Mouse (Mus musculus) lung, embryonic 14.5 days (tissue): Measurements from ENCODE around the gene Col4a1. TPM values are rescaled to one million over a fixed set of nuclear protein-coding genes. Genes with fewer than 3 reads are reported as not detected.

Experiments used
- ATAC-seq: fragments of 200-750 bp; cut with Nextera tagmentation; 2 replicates; pipeline ENCODE4 v1.8.0; 2017; ENCODE audit warnings: mild to moderate bottlenecking, moderate TSS enrichment, moderate library complexity; ENCODE audit not compliant: insufficient read depth
- DNase-seq: peaks from one replicate; pipeline ENCODE4 v3.0.0-alpha.2; 2015
- H3K27ac ChIP-seq: fragments of 300-500 bp; sonication (generic); 2 replicates; pipeline ENCODE4 v1.5.1; 2014; ENCODE audit warnings: low read depth, mild to moderate bottlenecking, moderate library complexity
- H3K27me3 ChIP-seq: fragments of 300-500 bp; sonication (generic); 2 replicates; pipeline ENCODE4 v1.6.1; 2014; ENCODE audit warnings: low read length, control low read depth; ENCODE audit not compliant: insufficient read depth
- H3K36me3 ChIP-seq: fragments of 300-500 bp; sonication (generic); 2 replicates; pipeline ENCODE4 v1.6.1; 2014; ENCODE audit warnings: control low read depth; ENCODE audit not compliant: insufficient read depth
- H3K4me1 ChIP-seq: fragments of 300-500 bp; sonication (generic); 2 replicates; pipeline ENCODE4 v1.6.1; 2014; ENCODE audit warnings: antibody characterized with exemption, control low read depth; ENCODE audit not compliant: insufficient read depth
- H3K4me2 ChIP-seq: fragments of 300-500 bp; sonication (generic); 2 replicates; pipeline ENCODE4 v1.6.1; 2014; ENCODE audit warnings: mild to moderate bottlenecking
- H3K4me3 ChIP-seq: fragments of 300-500 bp; sonication (generic); 2 replicates; pipeline ENCODE4 v1.5.1; 2014; ENCODE audit warnings: low read depth, low read length
- H3K9ac ChIP-seq: fragments of 300-500 bp; sonication (generic); 2 replicates; pipeline ENCODE4 v1.6.1; 2014
- H3K9me3 ChIP-seq: fragments of 300-500 bp; sonication (generic); 2 replicates; pipeline ENCODE4 v1.6.1; 2016; ENCODE audit warnings: low read depth, low read length, control low read depth
- CTCF ChIP-seq: IDR thresholded peaks from 2 replicates; pipeline ENCODE4 v1.5.1; 2016; ENCODE audit warnings: antibody characterized with exemption, low read depth
- WGBS: fragments of 180-500 bp; shearing (Covaris S2); extraction: QIAGEN DNeasy Blood & Tissue Kit; methylation state at CpG from one replicate; pipeline ENCODE4 v1.1.7; 2014; 5-methylcytosine and 5-hydroxymethylcytosine counted together
- polyA plus RNA-seq: library from polyadenylated mRNA; unstranded; fragments of >200 nt; fragmentation: Nextera tagmentation; extraction: Ambion mirVana; gene quantifications from 2 replicates; pipeline ENCODE4 v1.2.1, GENCODE M21; 2014

Col4a1 gene
- polyA plus RNA-seq, 1 experiment from 2014 or later: 389 TPM

DNA sequence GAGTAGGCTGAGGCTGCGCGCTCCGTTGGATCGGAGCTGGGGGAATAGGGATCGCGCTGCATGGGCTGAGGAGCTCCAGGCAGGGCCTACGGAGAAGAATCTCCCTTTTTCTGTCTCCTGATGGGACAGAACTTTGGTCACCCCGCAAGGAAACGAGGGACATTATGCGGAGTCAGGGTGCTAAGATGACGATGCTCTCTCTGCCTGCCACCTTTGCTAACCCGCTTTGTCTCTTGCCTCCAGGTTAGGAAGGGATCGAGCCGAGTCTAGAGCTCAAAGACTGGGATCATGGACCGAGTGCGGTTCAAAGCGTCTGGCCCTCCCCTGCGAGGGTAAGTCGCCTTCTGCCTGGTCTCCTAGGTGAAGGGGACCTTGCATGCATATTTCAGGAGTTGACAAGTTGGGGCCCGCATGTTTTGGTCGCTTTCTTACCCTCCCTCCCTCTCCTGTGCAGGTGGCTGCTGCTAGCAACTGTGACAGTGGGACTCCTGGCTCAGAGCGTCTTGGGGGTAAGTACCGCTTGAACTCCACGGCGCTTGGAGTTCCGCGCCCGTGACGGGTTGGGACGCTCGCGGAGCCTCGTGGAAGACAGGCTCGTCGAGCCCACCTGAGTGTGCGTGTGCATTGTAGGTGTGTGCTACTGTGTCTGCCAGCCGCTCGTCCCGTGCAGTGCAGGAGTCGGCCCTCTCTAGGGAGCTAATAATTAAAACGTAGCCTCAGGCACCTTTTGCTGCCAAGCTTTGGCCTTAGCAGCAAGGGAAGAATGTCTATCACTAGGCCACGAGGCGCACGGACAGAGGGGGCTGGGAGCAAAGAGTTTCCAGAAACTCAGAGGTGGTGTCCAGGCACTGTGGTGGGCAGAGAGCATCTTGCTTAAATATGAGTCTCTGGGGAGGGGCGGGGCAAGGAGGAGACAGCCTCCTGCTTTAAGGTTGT, 818 bp upstream of the Col4a1 start:
- TF ChIP-seq CTCF: no peak
- H3K4me3 ChIP-seq: peak overlapping the region; percentile 85
- ATAC-seq (peak; percentile 24), DNase-seq (peak; percentile 54)
- no peaks in the 10 kb centered on the region for H3K27me3 ChIP-seq
- peaks cover 10% of the 10 kb centered on the region for H3K4me1 ChIP-seq
- 4% methylated on average over 45 of the region's 45 CpGs for WGBS
- H3K27ac ChIP-seq: peak overlapping the region; percentile 93
- H3K36me3 ChIP-seq: peaks cover 11% of the 10 kb centered on the region; the same call in 1 of the 2 replicates
- peak overlapping the region; percentile 94 for H3K4me2 ChIP-seq
- no peaks in the 10 kb centered on the region for H3K9me3 ChIP-seq
- peak overlapping the region; percentile 95 for H3K9ac ChIP-seq

- Histone ChIP-seq H3K27ac (peak overlapping the region; percentile 93), H3K4me2 (peak overlapping the region; percentile 94), H3K9ac (peak overlapping the region; percentile 95), H3K36me3 (peaks cover 7% of the 10 kb centered on the region), H3K9me3 (no peaks in the 10 kb centered on the region), H3K27me3 (no peaks in the 10 kb centered on the region), H3K4me3 (peak overlapping the region; percentile 85), H3K4me1 (peaks cover 6% of the 10 kb centered on the region)
- no peak for TF ChIP-seq CTCF
- WGBS: 1% methylated on average over 34 of the region's 34 CpGs
- ATAC-seq (peak; percentile 35), DNase-seq (peak; percentile 74)
Observed at GRCm38 (mm10) chr8:11311681-11312348, 811 bp downstream of the Col4a1 start.

- DNase-seq (no peak), ATAC-seq (no peak)
- no peaks in the 10 kb centered on the region for H3K9me3 ChIP-seq
- peaks cover 7% of the 10 kb centered on the region for H3K36me3 ChIP-seq
- H3K4me3 ChIP-seq: peak overlapping the region; percentile 85; the same call in 1 of the 2 replicates
- H3K27ac ChIP-seq: peak overlapping the region; percentile 10; the same call in 1 of the 2 replicates
- H3K27me3 ChIP-seq: no peaks in the 10 kb centered on the region
- no peak for TF ChIP-seq CTCF
- H3K9ac ChIP-seq: no peak overlapping the region
- H3K4me2 ChIP-seq: peak overlapping the region; percentile 94
- 54% methylated on average over 2 of the region's 2 CpGs for WGBS
- peaks cover 5% of the 10 kb centered on the region; the same call in 1 of the 2 replicates for H3K4me1 ChIP-seq
Observed at GRCm38 (mm10) chr8:11310049-11310448, 2.6 kb downstream of the Col4a1 start.

DNA sequence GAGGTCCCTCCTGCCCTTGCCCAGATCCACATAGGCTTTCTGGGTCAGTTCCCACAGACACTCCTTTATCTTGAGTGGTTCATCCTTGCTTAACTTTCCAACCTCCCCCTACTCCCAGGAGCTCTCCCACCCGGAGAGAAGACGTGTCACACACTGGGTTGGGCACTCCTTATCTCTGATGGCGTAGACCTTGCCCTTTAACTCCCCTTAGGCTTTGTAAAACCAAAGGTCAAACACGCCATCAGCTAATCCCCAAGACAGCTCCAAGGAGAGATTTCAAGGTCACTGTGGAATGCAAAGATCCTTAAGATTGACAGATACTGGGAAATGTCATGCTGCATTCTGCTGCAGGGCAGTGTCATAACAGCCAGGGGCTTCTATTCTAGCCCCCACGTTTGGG, 3.4 kb downstream of the Col4a1 start:
- H3K27me3 ChIP-seq: no peaks in the 10 kb centered on the region
- H3K36me3 ChIP-seq: peaks cover 9% of the 10 kb centered on the region
- TF ChIP-seq CTCF: no peak
- ATAC-seq (no peak), DNase-seq (no peak)
- peaks cover 3% of the 10 kb centered on the region; the same call in 1 of the 2 replicates for H3K4me1 ChIP-seq
- 46% methylated on average over 5 of the region's 5 CpGs for WGBS
- no peak overlapping the region for H3K9ac ChIP-seq
- peak overlapping the region; percentile 10; the same call in 1 of the 2 replicates for H3K27ac ChIP-seq
- H3K4me2 ChIP-seq: peak overlapping the region; percentile 94
- peak overlapping the region; percentile 7; the same call in 1 of the 2 replicates for H3K4me3 ChIP-seq
- no peaks in the 10 kb centered on the region for H3K9me3 ChIP-seq

DNA sequence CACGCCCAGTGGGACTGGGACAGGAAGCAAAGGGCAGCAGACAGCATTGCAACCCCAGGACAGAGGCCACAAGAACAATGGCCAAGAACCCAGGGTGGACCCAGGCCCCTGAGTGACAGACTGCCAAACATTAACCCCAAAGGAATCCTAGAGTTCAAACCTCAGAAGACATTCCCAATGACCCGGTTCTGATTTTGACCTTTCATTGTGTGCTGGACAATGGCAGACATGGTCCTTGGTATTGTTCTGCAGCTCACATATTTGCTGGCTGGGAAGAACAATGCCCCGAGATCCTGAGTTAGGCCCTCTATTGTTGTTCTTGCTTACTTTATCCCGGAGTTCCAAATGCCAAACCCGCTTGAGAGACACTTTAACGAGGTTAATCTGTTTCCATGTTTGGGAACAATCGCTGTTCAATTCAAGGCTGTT, 4.0 kb downstream of the Col4a1 start:
- ATAC-seq (no peak), DNase-seq (no peak)
- peak overlapping the region; percentile 94 for H3K4me2 ChIP-seq
- no peaks in the 10 kb centered on the region for H3K27me3 ChIP-seq
- no peak overlapping the region for H3K27ac ChIP-seq
- H3K4me3 ChIP-seq: no peak overlapping the region
- 73% methylated on average over 7 of the region's 7 CpGs for WGBS
- H3K9me3 ChIP-seq: no peaks in the 10 kb centered on the region
- peaks cover 9% of the 10 kb centered on the region for H3K36me3 ChIP-seq
- H3K9ac ChIP-seq: no peak overlapping the region
- no peaks in the 10 kb centered on the region; the same call in 1 of the 2 replicates for H3K4me1 ChIP-seq
- TF ChIP-seq CTCF: no peak

- WGBS: 76% methylated on average over 7 of the region's 7 CpGs
- Histone ChIP-seq H3K36me3 (peaks cover 9% of the 10 kb centered on the region), H3K4me2 (no peak overlapping the region), H3K27me3 (no peaks in the 10 kb centered on the region), H3K4me3 (no peak overlapping the region), H3K9ac (no peak overlapping the region), H3K4me1 (no peaks in the 10 kb centered on the region; the same call in 1 of the 2 replicates), H3K27ac (no peak overlapping the region), H3K9me3 (no peaks in the 10 kb centered on the region)
- no peak for DNase-seq
- ATAC-seq: no peak
- TF ChIP-seq CTCF: no peak
Observed at GRCm38 (mm10) chr8:11307451-11307850, 5.2 kb downstream of the Col4a1 start.

GRCm38 (mm10) chr8:11305539-11305938, 7.1 kb downstream of the Col4a1 start:
- no peaks in the 10 kb centered on the region for H3K9me3 ChIP-seq
- DNase-seq (no peak), ATAC-seq (no peak)
- no peak for TF ChIP-seq CTCF
- no peak overlapping the region for H3K4me3 ChIP-seq
- WGBS: 73% methylated on average over 1 of the region's 1 CpGs
- H3K4me2 ChIP-seq: no peak overlapping the region
- no peaks in the 10 kb centered on the region for H3K27me3 ChIP-seq
- H3K4me1 ChIP-seq: peaks cover 2% of the 10 kb centered on the region; the same call in 1 of the 2 replicates
- H3K27ac ChIP-seq: no peak overlapping the region
- peaks cover 9% of the 10 kb centered on the region for H3K36me3 ChIP-seq
- H3K9ac ChIP-seq: no peak overlapping the region
